Mouse (Mus musculus) MEL (cell line): ENCODE data around the gene Arid3c.

Experiments used
- CHD2 ChIP-seq: IDR thresholded peaks from 2 replicates; pipeline ENCODE4 v1.6.1; 2011; ENCODE audit warnings: low read length, improper control_type of control experiment
- CTCF ChIP-seq, 3 experiments: IDR thresholded peaks in 2 of 3; conservative IDR thresholded peaks in 1 of 3; 2 replicates each; pipeline ENCODE4 v1.5.1; 2011 to 2012; ENCODE audit warnings: low read length in 3 of 3, low read depth in 2 of 3, mild to moderate bottlenecking in 2 of 3, improper control_type of control experiment in 1 of 3, inconsistent platforms in 1 of 3, mixed read lengths in 1 of 3, moderate library complexity in 1 of 3; ENCODE audit not compliant: control insufficient read depth in 1 of 3, insufficient read depth in 1 of 3, poor library complexity in 1 of 3, severe bottlenecking in 1 of 3
- E2F4 ChIP-seq: IDR thresholded peaks from 2 replicates; pipeline ENCODE4 v1.6.1; 2011; ENCODE audit warnings: low read depth, low read length, improper control_type of control experiment, borderline replicate concordance
- MAFK ChIP-seq: IDR thresholded peaks from 2 replicates; pipeline ENCODE4 v1.6.1; 2011; ENCODE audit warnings: low read depth, mild to moderate bottlenecking, low read length, improper control_type of control experiment, borderline replicate concordance
- POLR2A ChIP-seq, 2 experiments: IDR thresholded peaks; 2 replicates each; pipeline ENCODE4 v1.6.1; 2011 to 2012; ENCODE audit warnings: low read length in 2 of 2, mild to moderate bottlenecking in 2 of 2, control low read depth in 1 of 2, improper control_type of control experiment in 1 of 2, low read depth in 1 of 2, moderate library complexity in 1 of 2; ENCODE audit not compliant: control insufficient read depth in 1 of 2, insufficient read depth in 1 of 2, poor library complexity in 1 of 2
- ZC3H11A ChIP-seq: IDR thresholded peaks from 2 replicates; pipeline ENCODE4 v1.6.1; 2012; ENCODE audit warnings: low read depth, mild to moderate bottlenecking, inconsistent platforms, low read length, improper control_type of control experiment

GRCm38 (mm10) chr4:41705922-41706754 lies 24.8 kb downstream of the Arid3c start:
- TF ChIP-seq ZC3H11A (no peak), POLR2A (IDR thresholded peaks at IDR 0.05; ENCODE audit: control insufficient read depth in 1 of 2, insufficient read depth in 1 of 2, low read depth in 1 of 2, low read length in 2 of 2, poor library complexity in 1 of 2) (no peak), E2F4 (no peak), CTCF (IDR thresholded peaks at IDR 0.05 in 2 of 3, conservative IDR thresholded peaks at IDR 0.05 in 1 of 3; ENCODE audit: control insufficient read depth in 1 of 3, insufficient read depth in 1 of 3, low read depth in 2 of 3, low read length in 3 of 3, poor library complexity in 1 of 3, severe bottlenecking in 1 of 3) (peak in 2 of 3 experiments; percentile 35 to 53; a peak in 5 of 6 replicates), CHD2 (no peak), MAFK (no peak)
